Mouse (Mus musculus) cerebellum, adult 11 months (tissue): ENCODE results near the gene Ccn6.

Experiments
- DNase-seq: peaks from one replicate; pipeline ENCODE4 v3.0.0; 2022

The Ccn6 gene

DNA sequence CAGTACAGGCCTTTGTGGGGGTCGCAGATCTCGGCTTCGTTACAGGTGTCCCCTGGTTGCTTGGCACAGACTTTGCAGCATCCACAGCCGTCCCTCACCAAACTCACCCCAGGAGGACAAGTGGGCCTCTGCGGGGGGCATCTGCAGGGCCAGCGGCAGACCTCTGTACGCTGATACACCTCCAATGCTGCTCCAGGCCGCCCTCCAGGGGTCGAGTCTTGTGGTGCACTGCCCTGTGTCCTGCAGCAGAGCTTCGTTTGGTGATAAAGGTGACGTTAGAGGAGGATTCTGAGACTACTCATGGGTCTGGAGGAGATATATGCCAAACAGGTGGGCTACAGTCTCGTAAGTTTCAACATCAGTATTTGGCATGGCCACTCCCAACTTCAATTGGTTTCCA lies 5.3 kb downstream of the Ccn6 start:
- no peak for DNase-seq

GRCm38 (mm10) chr10:39157321-39157720 lies 6.3 kb downstream of the Ccn6 start:
- no peak for DNase-seq

DNA sequence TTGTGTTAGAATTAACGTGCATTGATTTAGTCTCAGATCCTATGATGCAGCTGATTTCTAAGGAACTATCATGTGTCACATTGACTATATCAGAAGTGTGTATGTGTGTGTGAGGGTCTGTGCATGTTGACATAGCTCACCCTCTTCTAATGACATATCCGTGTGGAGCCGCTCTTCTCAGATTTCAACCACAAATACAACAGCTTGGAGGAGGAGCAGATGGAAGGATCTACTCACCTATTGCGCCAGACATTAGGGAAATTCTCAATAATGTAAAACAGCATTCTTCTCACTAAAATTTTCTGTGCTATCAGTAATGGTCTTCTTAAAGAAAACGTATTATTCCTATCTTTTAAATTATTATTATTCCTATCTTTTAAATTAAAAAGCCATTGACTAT lies 6.9 kb downstream of the Ccn6 start:
- DNase-seq = no peak

- DNase-seq = no peak
These were observed 21.4 kb downstream of the Ccn6 start for GRCm38 (mm10) chr10:39142216-39142615.

- DNase-seq = no peak
These were observed 22.2 kb downstream of the Ccn6 start for GRCm38 (mm10) chr10:39141401-39141800.

- DNase-seq = no peak
These were observed 22.8 kb downstream of the Ccn6 start for GRCm38 (mm10) chr10:39140843-39141242.

DNA sequence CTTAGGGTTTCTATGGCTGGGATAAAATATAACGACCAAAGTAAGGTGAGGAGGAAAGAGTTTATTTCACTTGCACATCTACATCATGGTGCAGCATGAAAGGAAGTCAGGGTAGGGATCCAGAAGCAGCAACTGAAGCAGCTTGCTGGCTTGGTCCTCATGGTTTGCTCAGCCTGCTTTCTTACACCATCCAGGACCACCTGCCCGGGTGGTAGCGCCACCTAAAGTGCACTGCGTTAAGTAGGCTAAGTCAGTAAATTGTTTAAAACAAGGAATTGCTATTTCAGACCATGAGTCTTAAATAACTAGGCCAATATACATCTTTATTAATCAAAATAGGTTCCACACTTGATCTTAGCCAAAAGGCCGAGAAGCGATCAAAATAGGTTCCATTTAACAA lies 24.8 kb downstream of the Ccn6 start:
- no peak for DNase-seq

GRCm38 (mm10) chr10:39137766-39138165 lies 25.8 kb downstream of the Ccn6 start:
- no peak for DNase-seq

DNA sequence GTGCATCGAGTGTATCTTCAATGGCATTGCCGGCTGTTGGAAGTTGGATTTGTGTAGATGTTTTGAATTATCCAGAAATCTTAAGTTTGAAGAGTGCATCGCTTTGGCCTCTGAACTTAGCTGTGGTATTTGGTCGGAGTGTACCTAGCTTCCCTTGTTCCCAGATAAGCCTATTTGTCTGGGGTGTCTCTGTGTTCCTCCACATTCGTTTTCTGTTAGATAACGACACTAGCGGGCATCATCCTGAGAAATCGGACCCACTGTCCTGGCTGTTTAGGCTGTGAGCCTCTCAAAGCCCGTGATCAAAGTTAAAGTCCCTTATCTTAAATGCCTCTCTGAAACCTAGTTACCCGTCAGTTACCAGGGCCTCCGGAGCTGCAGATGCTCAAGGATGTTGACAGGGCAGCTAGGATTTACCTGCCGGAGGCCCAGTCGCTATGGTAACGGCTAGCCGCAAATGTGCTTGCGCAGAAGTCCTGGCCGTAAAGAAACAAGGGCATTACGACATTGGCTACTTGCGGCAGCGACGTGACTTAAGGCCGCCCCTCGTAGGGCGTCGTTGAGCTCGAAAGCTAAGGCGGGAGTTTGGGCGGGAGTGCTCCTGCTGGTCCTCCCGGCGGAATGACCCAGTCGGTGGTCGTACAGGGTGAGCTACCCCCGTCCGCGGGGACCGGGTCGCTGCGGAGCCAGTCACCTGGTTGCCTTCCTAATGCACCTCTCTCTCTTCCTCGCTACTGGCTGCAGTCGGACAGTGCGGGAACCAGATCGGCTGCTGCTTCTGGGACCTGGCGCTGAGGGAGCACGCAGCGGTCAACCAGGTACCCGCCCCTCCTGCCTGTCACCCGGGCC lies 29.9 kb downstream of the Ccn6 start, which contains the start of the genes Fam229b and Tube1:
Gene Fam229b (minus strand): TSS at position 453 of the 849 bp plus-strand sequence.
Gene Tube1 (plus strand): TSS at position 515 of the 849 bp plus-strand sequence.
- peak; percentile 92 for DNase-seq

- no peak for DNase-seq
These were observed 42.2 kb downstream of the Ccn6 start for GRCm38 (mm10) chr10:39121412-39121811.

DNA sequence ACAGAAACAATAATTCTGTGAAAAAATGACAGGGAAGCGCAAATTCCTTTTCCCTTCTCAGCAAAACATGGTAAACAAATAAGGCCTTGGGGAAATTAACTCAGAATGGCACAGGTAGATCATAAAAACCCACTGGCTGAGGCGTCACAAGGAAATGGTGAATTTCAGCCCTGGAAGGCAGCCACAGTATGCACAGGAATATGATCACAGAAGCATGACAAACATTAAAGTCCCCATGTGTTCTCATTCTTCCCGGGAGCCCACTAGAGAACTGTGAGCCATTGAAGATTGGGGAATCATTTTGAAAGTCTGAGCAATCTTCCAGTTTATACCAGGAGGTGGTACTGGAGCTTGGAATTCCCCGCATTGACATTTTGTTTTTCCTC lies 54.1 kb downstream of the Ccn6 start:
- DNase-seq = no peak

- no peak for DNase-seq
These were observed 54.6 kb downstream of the Ccn6 start for GRCm38 (mm10) chr10:39108837-39109488.

- DNase-seq = no peak
These were observed 56.7 kb downstream of the Ccn6 start for GRCm38 (mm10) chr10:39106935-39107334.

DNA sequence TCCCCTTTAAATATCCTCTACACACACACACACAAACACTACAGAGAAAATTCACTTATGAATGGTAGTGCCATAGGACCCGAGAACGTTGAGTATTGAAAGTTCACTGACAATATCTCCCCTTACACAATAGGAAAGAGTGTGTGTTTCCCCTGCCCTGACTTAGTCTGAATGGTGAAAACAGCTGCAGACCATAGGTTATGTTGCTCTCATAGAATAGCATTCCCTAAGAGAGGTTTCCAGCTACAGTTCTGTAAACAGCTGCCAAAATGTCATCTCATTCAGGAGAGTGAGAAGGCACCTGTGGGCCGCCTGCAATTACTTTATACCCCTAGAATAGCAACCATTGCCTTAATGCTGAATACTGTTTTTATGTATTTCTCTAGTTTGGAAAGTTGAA lies 57.2 kb downstream of the Ccn6 start:
- no peak for DNase-seq

- DNase-seq = no peak
These were observed 58.7 kb downstream of the Ccn6 start for GRCm38 (mm10) chr10:39104803-39105449.
